Mouse (Mus musculus): ENCODE results near the gene Efna5.

- TF ChIP-seq CTCF (IDR thresholded peaks at IDR 0.05; ENCODE audit: insufficient read depth, low read length): no peak
- no peak for TF ChIP-seq POLR2A (IDR thresholded peaks at IDR 0.05; ENCODE audit: borderline replicate concordance, extremely low read depth, low read depth, low read length)
These were observed 1.4 kb downstream of the Efna5 start for GRCm38 (mm10) chr17:62879526-62880310.
